Mouse (Mus musculus): ENCODE results near the gene Dcaf5. TPM values are rescaled to one million over a fixed set of nuclear protein-coding genes. Genes with fewer than 3 reads are reported as not detected.

Dcaf5 gene
- polyA plus RNA-seq, 2 experiments, result 13.9 to 27.8 TPM

DNA sequence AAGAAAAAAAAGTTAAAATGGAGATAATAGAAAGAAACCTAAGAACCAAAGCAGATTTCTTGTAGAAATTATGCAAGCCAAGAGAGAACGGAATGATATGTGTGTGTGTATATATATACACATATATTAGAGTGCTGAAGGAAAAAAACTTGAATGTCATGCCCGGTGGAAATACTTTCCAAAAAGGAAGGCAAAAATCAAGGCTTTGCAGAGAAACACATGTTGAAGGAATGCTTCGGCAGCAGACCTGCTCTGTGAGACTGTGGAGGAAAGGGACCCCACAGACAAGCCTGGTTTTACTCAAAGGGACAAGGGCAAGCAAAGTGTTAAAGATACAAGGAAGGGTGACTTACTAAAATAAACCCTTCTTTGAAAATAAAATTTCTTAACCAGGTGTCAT, 128.8 kb downstream of the Dcaf5 start:
- ATAC-seq (ENCODE audit: low FRiP score, low read depth) (no peak), DNase-seq (ENCODE audit: low spot score) (no peak)
- WGBS, result 45% methylated on average over 3 of the region's 3 CpGs

DNA sequence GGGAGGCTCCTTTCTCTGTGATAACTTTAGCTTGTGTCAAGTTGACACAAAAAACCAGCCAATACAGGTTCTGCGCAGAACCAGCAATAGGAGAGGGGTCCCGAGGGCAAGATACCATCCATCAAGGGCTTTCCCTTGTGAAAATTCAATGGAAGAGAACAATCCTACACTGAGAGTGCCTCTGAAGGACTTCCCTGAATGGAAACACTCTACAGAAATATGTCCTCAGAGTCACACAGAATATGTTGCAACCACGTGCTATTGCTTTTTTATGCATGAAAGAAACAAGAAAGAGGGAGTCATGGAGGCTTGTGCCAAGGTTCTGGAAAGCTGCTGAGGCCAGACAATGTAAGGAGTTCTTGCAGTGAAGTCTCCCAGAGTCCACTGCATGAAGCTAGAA, 131.9 kb downstream of the Dcaf5 start:
- Histone ChIP-seq H3K4me1 (ENCODE audit: control insufficient read depth, insufficient read depth, low read length) (0 out of 2 replicates have a peak, but pooled peaks cover 2% of the 10 kb centered on the region), H3K36me3 (ENCODE audit: control insufficient read depth, insufficient read depth, low read length) (no peaks in the 10 kb centered on the region), H3K4me2 (replicated peaks; ENCODE audit: low read depth, low read length, severe bottlenecking) (no peak overlapping the region), H3K9me3 (ENCODE audit: control insufficient read depth, low read length) (no peaks in the 10 kb centered on the region), H3K27ac (replicated peaks; ENCODE audit: low read depth, low read length) (no peak overlapping the region), H3K27me3 (ENCODE audit: control insufficient read depth, insufficient read depth, low read length) (no peaks in the 10 kb centered on the region), H3K4me3 (replicated peaks; ENCODE audit: low read length) (no peak overlapping the region), H3K9ac (ENCODE audit: low read depth, low read length, severe bottlenecking) (no peak overlapping the region)
- TF ChIP-seq POLR2A (IDR thresholded peaks at IDR 0.05; ENCODE audit: borderline replicate concordance, extremely low read depth, insufficient read depth, insufficient read length), result no peak
- ATAC-seq (ENCODE audit: low FRiP score, low read depth) (no peak), DNase-seq (ENCODE audit: low spot score) (no peak)
- WGBS, result 93% methylated on average over 3 of the region's 3 CpGs

More for the DNA sequence above, 128.8 kb downstream of the Dcaf5 start:
- Histone ChIP-seq H3K27me3 (ENCODE audit: control insufficient read depth, insufficient read depth, low read length) (no peaks in the 10 kb centered on the region), H3K4me1 (ENCODE audit: control insufficient read depth, insufficient read depth, low read length) (no peaks in the 10 kb centered on the region), H3K9me3 (ENCODE audit: control insufficient read depth, low read length) (no peaks in the 10 kb centered on the region), H3K4me3 (replicated peaks; ENCODE audit: low read length) (no peak overlapping the region), H3K4me2 (replicated peaks; ENCODE audit: low read depth, low read length, severe bottlenecking) (no peak overlapping the region), H3K27ac (replicated peaks; ENCODE audit: low read depth, low read length) (no peak overlapping the region), H3K9ac (ENCODE audit: low read depth, low read length, severe bottlenecking) (no peak overlapping the region), H3K36me3 (ENCODE audit: control insufficient read depth, insufficient read depth, low read length) (no peaks in the 10 kb centered on the region)
- TF ChIP-seq POLR2A (IDR thresholded peaks at IDR 0.05; ENCODE audit: borderline replicate concordance, extremely low read depth, insufficient read depth, insufficient read length), result no peak

DNA sequence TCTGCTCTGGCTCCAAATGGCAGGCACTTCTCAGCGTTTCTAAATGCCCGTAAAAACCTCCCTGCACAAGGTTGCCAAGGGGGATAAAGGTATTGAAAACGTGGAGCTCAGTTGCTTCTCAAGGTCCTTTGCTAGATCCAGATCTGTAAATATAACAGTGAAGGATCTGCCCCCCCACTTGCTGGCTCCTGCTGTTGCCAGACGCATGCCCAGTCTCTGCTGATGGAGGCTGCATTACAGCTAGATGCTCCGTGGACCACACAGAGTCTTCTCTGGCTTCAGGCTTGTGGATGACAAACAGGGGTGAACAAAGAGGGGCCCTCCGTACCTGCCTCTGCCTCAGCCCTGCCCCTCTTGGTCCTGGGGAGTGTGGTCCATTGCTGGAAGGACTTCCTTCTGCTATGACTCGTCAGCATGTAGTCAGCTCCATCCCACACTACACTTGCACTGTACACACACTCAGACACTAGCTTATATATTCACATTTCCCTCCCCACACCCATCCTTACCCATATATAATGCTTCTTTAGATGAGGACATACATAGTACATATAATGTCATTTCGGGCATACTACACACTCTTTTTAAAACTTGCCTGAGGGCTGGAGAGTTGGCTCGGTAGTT, 135.5 kb downstream of the Dcaf5 start:
- ATAC-seq (ENCODE audit: low FRiP score, low read depth) (no peak), DNase-seq (ENCODE audit: low spot score) (no peak)
- Histone ChIP-seq H3K27ac (replicated peaks; ENCODE audit: low read depth, low read length) (no peak overlapping the region), H3K4me2 (replicated peaks; ENCODE audit: low read depth, low read length, severe bottlenecking) (no peak overlapping the region), H3K4me1 (ENCODE audit: control insufficient read depth, insufficient read depth, low read length) (peaks cover 7% of the 10 kb centered on the region; the same call in 1 of the 2 replicates), H3K9ac (ENCODE audit: low read depth, low read length, severe bottlenecking) (no peak overlapping the region), H3K27me3 (ENCODE audit: control insufficient read depth, insufficient read depth, low read length) (no peaks in the 10 kb centered on the region), H3K9me3 (ENCODE audit: control insufficient read depth, low read length) (no peaks in the 10 kb centered on the region), H3K4me3 (replicated peaks; ENCODE audit: low read length) (no peak overlapping the region), H3K36me3 (ENCODE audit: control insufficient read depth, insufficient read depth, low read length) (no peaks in the 10 kb centered on the region)
- WGBS, result 57% methylated on average over 9 of the region's 9 CpGs
- no peak for TF ChIP-seq POLR2A (IDR thresholded peaks at IDR 0.05; ENCODE audit: borderline replicate concordance, extremely low read depth, insufficient read depth, insufficient read length)

DNA sequence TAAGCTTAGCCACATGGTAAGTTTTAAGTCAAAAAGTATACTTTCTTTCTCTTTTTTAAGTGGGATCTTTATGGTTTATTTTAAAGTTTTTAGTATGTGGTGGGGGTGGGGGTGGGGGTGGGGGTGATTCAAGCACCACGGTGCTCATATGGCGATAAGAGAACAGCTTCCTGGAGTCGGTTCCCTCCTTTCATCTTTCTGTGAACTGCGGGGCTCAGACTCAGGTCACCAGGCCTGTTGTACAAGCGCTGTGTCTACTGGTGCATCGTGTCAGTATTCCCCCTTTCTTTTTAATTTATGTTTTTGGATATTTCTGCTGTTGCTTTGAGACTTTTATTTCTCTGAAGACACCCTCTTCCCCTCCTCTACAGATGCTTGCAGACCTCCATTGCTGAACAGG, 137.7 kb downstream of the Dcaf5 start:
- Histone ChIP-seq H3K9me3 (ENCODE audit: control insufficient read depth, low read length) (no peaks in the 10 kb centered on the region), H3K36me3 (ENCODE audit: control insufficient read depth, insufficient read depth, low read length) (no peaks in the 10 kb centered on the region), H3K27me3 (ENCODE audit: control insufficient read depth, insufficient read depth, low read length) (no peaks in the 10 kb centered on the region), H3K9ac (ENCODE audit: low read depth, low read length, severe bottlenecking) (no peak overlapping the region), H3K27ac (replicated peaks; ENCODE audit: low read depth, low read length) (no peak overlapping the region), H3K4me2 (replicated peaks; ENCODE audit: low read depth, low read length, severe bottlenecking) (no peak overlapping the region), H3K4me3 (replicated peaks; ENCODE audit: low read length) (no peak overlapping the region), H3K4me1 (ENCODE audit: control insufficient read depth, insufficient read depth, low read length) (peaks cover 7% of the 10 kb centered on the region; the same call in 1 of the 2 replicates)
- no peak for DNase-seq (ENCODE audit: low spot score)
- TF ChIP-seq POLR2A (IDR thresholded peaks at IDR 0.05; ENCODE audit: borderline replicate concordance, extremely low read depth, insufficient read depth, insufficient read length), result no peak
- 37% methylated on average over 6 of the region's 6 CpGs for WGBS
- no peak for ATAC-seq (ENCODE audit: low FRiP score, low read depth)

DNA sequence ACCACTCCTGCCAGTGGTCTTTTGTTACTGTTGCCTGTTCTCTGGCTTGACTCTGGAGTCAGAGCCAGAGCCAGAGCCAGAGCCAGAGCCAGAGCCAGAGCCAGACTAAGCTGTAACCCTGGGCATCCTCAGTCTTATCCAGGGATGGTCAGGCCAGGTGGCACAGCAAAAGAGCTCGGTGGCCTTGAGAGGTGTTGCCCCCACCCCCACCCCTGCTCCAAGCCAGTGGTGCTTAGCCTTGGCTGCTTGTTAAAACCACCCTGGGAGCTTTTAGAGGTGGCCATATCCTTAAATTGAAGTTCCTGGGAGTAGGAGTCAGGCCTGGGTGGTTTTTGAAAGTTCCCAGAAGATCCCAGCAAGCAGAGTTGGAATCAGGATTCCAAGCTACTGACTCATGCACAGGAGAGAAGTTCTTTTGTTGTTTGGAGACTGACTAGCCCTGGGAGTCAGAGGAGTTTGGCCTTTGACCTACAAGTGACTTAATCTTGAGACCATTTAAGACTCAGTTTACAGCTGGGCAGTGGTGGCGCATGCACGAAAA, 144.4 kb downstream of the Dcaf5 start:
- H3K4me2 ChIP-seq (replicated peaks; ENCODE audit: low read depth, low read length, severe bottlenecking), result no peak overlapping the region
- 58% methylated on average over 3 of the region's 3 CpGs for WGBS
- H3K27me3 ChIP-seq (ENCODE audit: control insufficient read depth, insufficient read depth, low read length), result no peaks in the 10 kb centered on the region

More for the DNA sequence above, 144.4 kb downstream of the Dcaf5 start:
- Histone ChIP-seq H3K4me3 (replicated peaks; ENCODE audit: low read length) (no peak overlapping the region), H3K9me3 (ENCODE audit: control insufficient read depth, low read length) (no peaks in the 10 kb centered on the region), H3K9ac (ENCODE audit: low read depth, low read length, severe bottlenecking) (no peak overlapping the region), H3K36me3 (ENCODE audit: control insufficient read depth, insufficient read depth, low read length) (no peaks in the 10 kb centered on the region), H3K27ac (replicated peaks; ENCODE audit: low read depth, low read length) (no peak overlapping the region), H3K4me1 (ENCODE audit: control insufficient read depth, insufficient read depth, low read length) (no peaks in the 10 kb centered on the region)
- ATAC-seq (ENCODE audit: low FRiP score, low read depth) (no peak), DNase-seq (ENCODE audit: low spot score) (no peak)
- TF ChIP-seq POLR2A (IDR thresholded peaks at IDR 0.05; ENCODE audit: borderline replicate concordance, extremely low read depth, insufficient read depth, insufficient read length), result no peak
